Mouse (Mus musculus): ENCODE measurements around the gene Prickle1.

Gene Prickle1

DNA sequence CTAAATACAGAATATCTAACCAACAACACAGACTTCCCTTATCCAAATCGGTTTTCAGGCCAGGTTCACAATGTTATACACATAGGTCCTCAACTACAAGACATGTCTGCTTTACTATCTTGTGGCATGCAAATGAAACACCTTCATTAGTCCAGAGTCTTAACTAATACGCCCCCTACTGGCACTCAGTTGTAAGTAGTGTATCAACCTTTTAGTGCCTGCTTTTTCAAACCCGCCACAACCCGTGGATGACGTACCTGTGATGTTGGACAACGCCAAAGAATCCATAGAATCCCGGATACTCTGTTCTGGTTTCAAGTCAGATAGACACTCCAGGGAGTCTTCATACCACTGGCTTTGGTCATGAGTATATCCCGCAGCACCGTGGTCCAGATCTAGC lies 93.0 kb downstream of the Prickle1 start:
- DNase-seq = no peak

DNA sequence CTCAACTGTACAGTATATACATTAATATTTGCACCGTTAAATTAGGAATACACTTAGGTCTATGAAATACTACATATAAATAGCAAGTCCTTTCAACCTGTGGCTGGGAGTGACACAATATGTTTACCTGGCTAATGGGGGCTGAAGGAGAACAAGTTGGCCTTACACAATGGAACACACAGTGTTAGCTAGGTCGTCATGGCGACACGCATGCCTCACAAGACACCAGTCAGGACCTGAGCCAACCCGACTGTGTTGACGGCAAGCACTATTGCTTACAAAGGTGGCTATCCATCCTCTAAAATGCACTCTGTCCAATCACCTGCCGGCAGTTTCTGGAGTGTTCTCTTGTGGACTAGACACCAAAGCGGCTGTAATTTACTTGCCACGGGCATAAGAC lies 95.8 kb downstream of the Prickle1 start:
- DNase-seq = no peak

DNA sequence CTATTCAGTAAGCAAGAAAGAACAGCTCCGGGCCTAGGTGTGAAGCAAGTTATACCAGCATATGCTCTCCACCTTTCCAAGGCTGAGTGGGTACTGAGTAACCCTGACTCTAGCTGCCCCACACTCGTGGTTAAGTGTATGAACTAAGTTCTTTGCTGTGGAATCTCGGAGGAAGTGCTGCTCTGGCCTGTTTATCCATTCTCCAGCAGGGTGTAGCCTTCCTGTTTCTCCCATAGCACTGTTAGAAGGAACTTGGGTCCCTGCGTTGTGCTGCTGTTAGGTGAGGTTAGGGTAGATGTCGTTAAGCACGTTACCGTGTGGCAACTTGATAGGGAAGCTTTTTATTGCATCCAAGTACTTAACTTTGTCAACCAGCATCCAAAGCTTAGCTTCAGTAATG lies 101.0 kb downstream of the Prickle1 start:
- no peak for DNase-seq

DNA sequence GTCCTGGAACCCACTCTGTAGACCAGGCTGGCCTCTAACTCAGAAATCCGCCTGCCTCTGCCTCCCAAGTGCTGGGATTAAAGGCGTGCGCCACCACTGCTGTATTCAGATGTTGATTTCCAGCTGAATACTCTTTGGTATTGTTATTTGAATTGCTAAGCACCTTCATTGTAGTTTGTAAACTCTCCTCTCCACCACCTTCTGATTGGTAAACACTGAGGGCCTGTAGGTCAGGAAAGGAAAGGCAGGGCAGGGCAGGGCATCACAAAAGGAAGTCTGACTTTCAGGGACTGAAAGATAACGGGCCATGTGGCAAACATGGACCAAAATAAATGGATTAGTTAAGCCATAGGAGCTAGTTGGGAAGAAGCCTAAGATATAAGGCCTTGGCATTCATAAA lies 106.1 kb downstream of the Prickle1 start:
- DNase-seq = no peak

DNA sequence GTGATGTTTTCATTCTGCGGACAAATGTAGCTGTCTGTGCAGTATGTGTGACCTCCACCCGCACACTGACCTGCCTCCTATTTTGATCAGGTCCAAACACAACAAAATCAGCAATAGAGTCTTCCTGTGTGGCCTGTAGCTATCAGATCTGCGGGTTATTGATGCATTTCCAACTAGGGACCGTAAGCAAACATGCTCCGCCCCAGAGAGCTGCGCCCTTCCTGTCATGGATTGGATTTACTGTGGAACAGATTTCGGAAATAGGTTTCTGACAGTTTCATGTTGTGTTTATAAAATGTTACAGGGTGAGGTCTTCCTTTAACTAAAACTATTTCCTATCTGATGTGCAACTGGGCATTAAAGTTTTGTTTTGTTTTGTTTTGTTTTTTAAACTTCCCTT lies 109.6 kb downstream of the Prickle1 start:
- peak; percentile 66 for DNase-seq

DNA sequence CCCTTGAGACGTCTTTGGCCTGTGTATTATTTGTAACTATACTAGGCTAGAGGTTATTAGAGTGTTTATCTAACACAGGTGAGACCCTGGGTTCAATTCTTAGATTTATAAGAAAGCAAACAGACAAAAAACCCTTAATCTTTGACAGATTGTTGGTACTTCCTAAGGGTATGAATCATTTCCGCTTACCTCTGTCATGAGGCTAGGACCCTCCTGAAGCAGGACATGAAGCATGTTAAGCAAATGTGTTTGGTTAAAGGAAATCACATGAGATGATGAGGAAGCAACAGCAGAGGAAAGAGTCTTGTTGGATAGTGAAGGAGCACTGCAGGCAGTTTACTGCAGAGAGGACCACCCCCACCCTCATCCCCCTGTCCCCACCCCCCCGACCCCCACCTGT lies 110.4 kb downstream of the Prickle1 start:
- no peak for DNase-seq

DNA sequence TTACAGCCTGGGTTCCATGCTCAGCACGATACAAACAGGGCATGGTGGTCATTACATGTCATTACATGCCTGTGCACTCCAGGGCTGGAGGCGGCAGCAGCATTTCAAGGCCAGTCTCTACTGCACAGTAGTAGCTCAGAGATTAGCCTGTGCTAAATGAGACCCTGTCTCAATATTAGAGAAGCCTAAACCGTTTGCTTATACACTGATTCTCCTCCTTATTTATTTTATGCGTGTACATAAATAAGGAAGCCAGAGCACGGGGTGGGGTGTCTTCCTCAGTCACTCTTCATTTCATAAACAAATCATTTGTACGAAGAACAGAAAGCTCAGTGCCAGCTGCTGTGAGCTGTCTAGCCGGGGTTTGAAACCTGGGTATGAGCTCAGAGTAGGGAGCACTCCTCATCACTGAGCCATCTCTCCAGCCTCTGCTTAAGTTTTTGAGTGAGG lies 111.4 kb downstream of the Prickle1 start:
- no peak for DNase-seq

DNA sequence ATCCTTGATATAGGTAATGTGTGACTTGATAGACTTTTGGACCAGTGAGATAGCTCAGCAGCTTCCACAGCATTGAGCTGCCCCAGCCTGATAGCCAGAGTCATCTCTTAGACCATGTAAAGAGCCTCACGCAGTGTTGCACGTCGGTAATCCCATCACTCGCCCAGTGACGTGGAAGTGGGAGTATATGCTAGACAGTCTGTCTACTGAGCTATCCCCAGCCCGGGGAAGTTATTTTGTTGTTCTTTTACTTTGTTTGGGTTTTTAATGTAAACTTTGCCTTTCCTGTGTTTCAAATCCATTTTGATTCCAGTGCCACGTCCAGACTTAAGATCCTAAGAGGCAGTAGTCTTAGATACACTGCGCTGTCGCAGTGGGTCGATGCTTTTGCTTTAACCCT lies 114.6 kb downstream of the Prickle1 start:
- no peak for DNase-seq

DNA sequence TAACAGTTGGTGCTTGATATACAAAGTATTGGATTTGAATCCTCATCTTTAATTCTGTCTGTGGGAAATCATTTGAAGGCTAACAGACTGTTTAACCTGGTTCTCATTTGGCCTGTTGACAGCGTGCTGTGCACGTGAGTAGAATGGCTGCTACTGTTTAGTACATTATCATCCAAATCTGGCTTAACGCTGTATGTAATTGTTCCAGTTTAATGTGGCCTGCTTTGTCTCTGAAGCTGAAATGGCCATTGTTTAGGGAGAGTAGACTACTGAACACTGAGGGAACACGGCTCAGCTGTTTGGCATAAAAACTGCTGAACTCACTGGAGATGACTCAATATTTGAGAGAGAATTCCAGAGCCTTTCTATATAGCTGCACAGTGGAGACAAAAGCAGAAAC lies 116.2 kb downstream of the Prickle1 start:
- no peak for DNase-seq

DNA sequence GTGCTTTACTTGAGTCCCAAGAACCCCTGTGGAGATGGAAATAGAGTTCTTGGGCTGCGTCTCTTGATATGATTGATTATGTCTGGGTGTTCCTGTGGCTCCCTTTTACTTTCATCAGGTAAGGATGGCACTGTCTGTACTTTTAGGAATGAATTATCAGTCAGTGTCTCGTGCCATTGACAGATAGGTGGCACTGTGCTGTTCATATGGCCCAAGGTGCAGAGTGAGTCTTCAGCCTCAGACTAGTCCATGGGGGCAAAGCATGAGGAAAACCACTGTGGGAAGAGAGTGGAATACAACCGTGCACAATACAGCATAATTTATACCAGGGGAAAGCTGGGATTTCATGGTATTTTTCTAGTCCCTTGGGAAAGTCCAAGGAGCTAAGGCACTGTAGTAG lies 117.0 kb downstream of the Prickle1 start:
- DNase-seq = no peak

DNA sequence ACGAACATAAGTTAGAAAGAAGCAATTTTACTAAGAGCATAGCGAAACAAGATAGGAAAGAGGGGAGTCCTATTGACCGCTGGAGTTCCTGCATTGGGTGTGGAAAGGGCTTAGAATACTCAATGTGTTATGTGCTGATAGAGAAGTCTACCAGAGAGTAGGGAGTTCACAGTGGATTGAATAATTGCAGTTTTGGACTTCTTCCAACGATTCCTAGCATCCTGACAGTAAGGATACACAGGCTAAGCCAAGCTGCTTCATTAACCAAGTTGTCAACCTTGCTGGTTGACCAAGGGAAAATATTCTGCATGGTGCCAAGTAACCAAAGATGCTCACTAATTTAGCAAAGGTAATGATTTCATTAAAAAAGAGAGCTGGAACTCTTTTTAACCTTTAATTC lies 118.0 kb downstream of the Prickle1 start:
- no peak for DNase-seq

DNA sequence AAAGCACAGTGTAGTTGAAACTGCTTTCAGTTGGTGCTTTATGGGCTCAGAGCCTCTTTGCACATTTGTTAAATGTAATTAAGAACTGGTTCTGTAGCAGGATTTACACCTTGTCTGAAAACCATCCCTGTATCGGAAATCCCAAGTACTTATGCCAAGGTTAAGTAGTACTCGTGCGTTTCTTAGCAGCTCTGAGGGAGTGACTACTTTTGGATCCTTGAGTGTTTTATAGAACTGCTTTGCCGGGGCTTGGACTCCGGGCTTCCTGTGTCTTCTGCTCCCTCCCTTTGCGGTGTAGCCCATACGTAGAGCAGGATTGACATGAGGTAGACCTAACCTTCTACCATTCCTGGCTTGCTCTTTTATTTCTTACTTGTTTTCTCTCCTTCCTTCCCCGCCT lies 120.0 kb downstream of the Prickle1 start:
- DNase-seq = no peak

DNA sequence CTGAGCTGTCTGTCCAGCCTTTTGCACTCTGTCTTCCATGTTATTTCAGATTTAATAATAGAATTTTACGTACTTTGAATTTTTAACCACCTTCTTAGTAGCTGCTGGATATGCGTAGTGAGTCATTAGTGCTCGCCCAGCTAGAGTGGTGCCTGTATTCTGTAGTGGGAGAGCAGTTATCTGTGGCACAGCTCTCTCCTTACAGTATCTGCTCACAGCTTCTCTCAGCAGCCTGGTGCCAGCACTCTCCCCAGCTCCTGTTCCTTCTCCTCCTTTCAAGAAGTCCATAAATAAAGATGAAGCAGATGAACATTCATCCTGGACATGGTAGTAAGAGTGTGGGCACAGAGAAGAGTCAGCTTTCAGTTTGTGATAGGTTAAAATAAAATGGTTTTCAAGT lies 121.4 kb downstream of the Prickle1 start:
- no peak for DNase-seq

DNA sequence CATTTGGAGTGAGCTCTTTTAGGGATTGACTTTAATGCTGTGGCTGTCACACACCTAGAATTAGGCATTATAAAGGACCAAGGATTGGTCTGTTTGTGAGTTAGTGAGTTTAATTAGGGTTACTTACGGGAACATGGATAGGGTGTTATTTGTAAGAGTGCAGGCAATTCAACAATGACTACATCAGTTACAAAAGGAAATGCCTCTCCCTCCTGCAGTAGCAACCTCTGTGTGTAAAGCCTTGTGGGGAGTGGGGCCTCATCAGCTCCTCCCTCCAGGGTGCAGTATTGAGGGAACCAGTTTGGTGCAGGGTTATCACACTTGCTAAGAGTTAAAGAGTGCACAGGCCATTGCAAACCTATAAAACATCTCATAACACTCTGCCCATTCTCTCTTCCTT lies 123.6 kb downstream of the Prickle1 start:
- DNase-seq = no peak

DNA sequence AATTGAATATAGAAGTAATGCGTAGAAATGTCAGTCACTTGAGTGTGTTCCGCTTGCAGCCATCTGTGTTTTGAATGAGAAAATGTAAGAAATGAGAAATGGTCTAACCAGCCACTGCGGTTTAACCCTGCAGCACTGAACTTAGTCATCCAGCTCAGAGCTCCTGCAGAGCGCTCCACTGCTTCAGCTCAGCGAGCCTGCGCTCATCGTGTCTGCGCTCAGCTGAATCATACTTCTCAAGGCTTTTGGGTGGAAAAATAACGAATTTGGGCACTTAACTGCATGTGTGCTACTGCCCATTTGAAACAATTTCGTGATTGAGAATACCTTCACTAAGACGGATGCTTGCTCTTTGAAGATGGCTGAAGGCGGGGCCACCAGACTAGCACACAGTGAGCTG lies 124.0 kb downstream of the Prickle1 start:
- DNase-seq = no peak

DNA sequence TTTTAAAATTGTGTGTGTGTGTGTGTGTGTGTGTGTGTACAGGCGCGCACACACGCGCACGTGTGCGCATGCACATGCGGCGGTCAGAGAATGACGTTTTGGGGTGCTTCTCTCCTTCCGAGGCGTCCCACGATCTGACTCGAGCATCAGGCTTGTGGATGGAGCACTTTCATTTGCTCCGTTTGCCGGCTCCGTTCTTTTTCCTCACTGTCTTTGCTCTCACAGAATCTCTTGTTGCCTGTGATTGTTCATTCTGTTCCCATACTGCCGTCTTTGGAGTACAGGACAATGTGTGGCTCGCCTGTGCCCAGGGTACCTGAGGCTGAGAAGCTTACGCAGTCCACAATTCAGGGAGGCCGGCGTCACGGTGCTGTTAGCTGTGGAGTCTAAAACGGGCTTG lies 134.6 kb downstream of the Prickle1 start:
- no peak for DNase-seq

DNA sequence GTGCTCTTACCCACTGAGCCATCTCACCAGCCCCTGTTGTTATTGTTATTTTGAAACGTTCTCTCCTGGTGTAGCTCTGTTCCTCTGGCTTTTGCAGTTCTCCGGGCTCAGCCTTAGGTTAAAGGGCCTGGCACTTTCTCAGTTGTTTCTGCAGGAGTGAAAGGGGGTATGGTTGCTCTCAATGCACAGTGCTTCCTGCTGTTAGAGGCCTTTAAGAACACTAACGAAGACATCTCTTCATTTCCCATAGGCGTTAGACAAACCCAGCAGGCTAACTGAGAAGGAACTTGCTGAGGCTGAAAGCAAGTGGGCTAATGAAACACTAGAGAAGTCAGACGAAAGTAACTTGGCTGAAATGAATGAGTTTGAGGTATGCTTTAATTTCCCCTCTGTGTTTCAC lies 136.3 kb downstream of the Prickle1 start:
- no peak for DNase-seq

DNA sequence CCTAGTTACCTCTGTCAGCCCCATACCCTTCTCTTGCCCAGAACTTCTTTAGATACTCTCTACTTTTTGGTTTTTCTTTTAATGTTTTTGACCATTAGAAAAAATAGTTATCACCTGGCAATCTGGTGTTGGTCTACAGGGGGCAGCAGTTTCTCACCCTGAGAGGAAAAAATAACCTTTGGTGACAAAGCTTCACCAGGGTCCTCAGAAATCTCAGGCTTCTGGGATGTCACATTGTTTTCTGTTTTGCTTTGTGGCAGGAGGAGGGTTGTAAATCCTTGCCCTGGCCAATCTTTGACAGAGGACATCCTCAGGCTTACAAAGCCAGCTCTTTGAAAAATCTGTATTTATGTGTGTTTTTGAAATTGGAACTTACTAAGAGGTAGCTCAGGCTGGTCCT lies 139.7 kb downstream of the Prickle1 start:
- peak; percentile 17 for DNase-seq

DNA sequence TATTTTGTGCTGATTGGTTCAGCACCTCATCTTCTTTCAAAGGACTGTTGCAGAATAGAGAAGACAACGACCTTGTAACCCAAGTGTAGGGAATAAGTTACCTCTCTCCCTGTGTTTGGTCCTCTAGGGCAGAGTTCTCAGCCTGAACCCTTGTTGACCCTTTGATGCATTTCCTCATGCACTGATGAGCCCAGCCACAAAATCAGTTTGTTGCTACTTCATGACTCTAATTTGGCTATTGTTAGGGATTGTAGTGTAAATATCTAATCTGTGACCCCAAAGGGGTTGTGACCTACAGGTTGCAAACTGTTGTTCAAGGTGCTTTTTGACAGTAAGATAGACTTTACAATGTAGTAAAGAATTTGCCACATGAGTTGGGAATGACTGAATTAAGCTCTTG lies 142.4 kb downstream of the Prickle1 start:
- DNase-seq = no peak

All from kidney, postnatal 14 days (tissue).